30 mouse cellular contexts compared by ENCODE assay signal in genomic region chr4:107357172-107357571, GRCm38 (mm10). TPM values are rescaled to one million over a fixed set of nuclear protein-coding genes. Genes with fewer than 3 reads are reported as not detected.
"Had no signal": no experiment of that assay in that cellular context is flagged by ENCODE, and none has a peak within 500 bp of the region (broad histone marks: within the 10 kb centered on the region; RNA-seq: fewer than 3 reads in every experiment).

No protein-coding gene starts in this region.

RNA-seq across cellular contexts. Expression of gene Dio1, which starts 50.2 kb away (rescaled TPM):
- total RNA-seq: heart, postnatal 10 days; heart, postnatal 25 days; heart, postnatal 36 days; heart, postnatal 4 days; hematopoietic stem cell, adult 5-6 weeks; hindbrain, postnatal 0 days; layer of hippocampus, adult 18-20 months; layer of hippocampus, adult 2 months; layer of hippocampus, adult 8-10 months; layer of hippocampus, postnatal 10 days; layer of hippocampus, postnatal 14 days; layer of hippocampus, postnatal 25 days; layer of hippocampus, postnatal 36 days; left cerebral cortex, adult 18-20 months; left cerebral cortex, adult 2 months; left cerebral cortex, adult 8-10 months had no signal
- polyA plus RNA-seq: heart, embryonic 11.5 days; heart, embryonic 12.5 days; heart, embryonic 13.5 days; heart, embryonic 14.5 days; heart, embryonic 15.5 days; heart, postnatal 0 days; hindbrain, embryonic 10.5 days; hindbrain, embryonic 11.5 days; hindbrain, embryonic 12.5 days; hindbrain, embryonic 13.5 days; hindbrain, embryonic 14.5 days; hindbrain, embryonic 15.5 days; hindbrain, embryonic 16.5 days; hindbrain, postnatal 0 days; inflammation-experienced regulatory T-cells, adult 6 months had no signal
